Mouse (Mus musculus): ENCODE data around the gene Plekhh3. TPM values are rescaled to one million over a fixed set of nuclear protein-coding genes. Genes with fewer than 3 reads are reported as not detected.
A peak's percentile ranks its signal among the peaks of the same experiment; 100 is the strongest.

Gene Plekhh3
- polyA plus RNA-seq (2015; fragmentation: Nextera tagmentation; extraction: Ambion mirVana) = 27.2 and 28.7 TPM in 2 replicates

- H3K4me3 ChIP-seq (replicated peaks) = peak within 1 kb of the TSS; percentile 80
- no peaks in the 10 kb centered on the region for H3K9me3 ChIP-seq (replicated peaks)
- peak within 1 kb of the TSS; percentile 95 for H3K27ac ChIP-seq (replicated peaks)
- H3K4me1 ChIP-seq = peaks cover 79% of the 10 kb centered on the region
- peaks cover 44% of the 10 kb centered on the region for H3K27me3 ChIP-seq
- ATAC-seq (ENCODE audit: insufficient number of reproducible peaks, low FRiP score, low TSS enrichment, low read depth) = peak; percentile 95
- under 1% methylated on average over 49 of the region's 50 CpGs for WGBS
- peak within 1 kb of the TSS; percentile 81 for H3K9ac ChIP-seq
- H3K4me2 ChIP-seq (replicated peaks) = peak within 1 kb of the TSS; percentile 91
- peaks cover 18% of the 10 kb centered on the region for H3K36me3 ChIP-seq
These were observed at the start of gene Plekhh3 for GRCm38 (mm10) chr11:101170811-101171610. Gene Plekhh3, minus strand, starts transcription at chr11:101171351.

GRCm38 (mm10) chr11:101220853-101221252, 49.7 kb upstream of the Plekhh3 start:
- Histone ChIP-seq H3K4me1 (peaks cover 6% of the 10 kb centered on the region), H3K4me3 (replicated peaks) (no peak overlapping the region), H3K4me2 (replicated peaks) (no peak overlapping the region), H3K9me3 (replicated peaks) (no peaks in the 10 kb centered on the region), H3K27me3 (no peaks in the 10 kb centered on the region), H3K9ac (no peak overlapping the region), H3K36me3 (peaks cover 20% of the 10 kb centered on the region), H3K27ac (replicated peaks) (no peak overlapping the region)
- ATAC-seq (ENCODE audit: insufficient number of reproducible peaks, low FRiP score, low TSS enrichment, low read depth) = no peak
- WGBS = 50% methylated on average over 2 of the region's 2 CpGs

GRCm38 (mm10) chr11:101218436-101219055, 47.4 kb upstream of the Plekhh3 start:
- Histone ChIP-seq H3K27me3 (no peaks in the 10 kb centered on the region), H3K4me2 (replicated peaks) (no peak overlapping the region), H3K4me1 (no peaks in the 10 kb centered on the region), H3K4me3 (replicated peaks) (no peak overlapping the region), H3K9ac (no peak overlapping the region), H3K36me3 (peaks cover 41% of the 10 kb centered on the region), H3K27ac (replicated peaks) (no peak overlapping the region), H3K9me3 (replicated peaks) (no peaks in the 10 kb centered on the region)
- no peak for ATAC-seq (ENCODE audit: insufficient number of reproducible peaks, low FRiP score, low TSS enrichment, low read depth)
- WGBS = 77% methylated on average over 10 of the region's 10 CpGs

- H3K36me3 ChIP-seq = peaks cover 52% of the 10 kb centered on the region
- ATAC-seq (ENCODE audit: insufficient number of reproducible peaks, low FRiP score, low TSS enrichment, low read depth) = no peak
- 87% methylated on average over 5 of the region's 5 CpGs for WGBS
These were observed 45.8 kb upstream of the Plekhh3 start for GRCm38 (mm10) chr11:101216936-101217335.

GRCm38 (mm10) chr11:101211970-101212369, 40.8 kb upstream of the Plekhh3 start:
- H3K27me3 ChIP-seq = no peaks in the 10 kb centered on the region
- H3K4me2 ChIP-seq (replicated peaks) = no peak overlapping the region
- H3K27ac ChIP-seq (replicated peaks) = 0 out of 2 replicates have a peak overlapping the region, but pooled peaks have one; percentile 44
- WGBS = 35% methylated on average over 3 of the region's 3 CpGs
- no peak overlapping the region for H3K9ac ChIP-seq
- no peak overlapping the region for H3K4me3 ChIP-seq (replicated peaks)
- 0 out of 2 replicates have a peak, but pooled peaks have one; percentile 34 for ATAC-seq (ENCODE audit: insufficient number of reproducible peaks, low FRiP score, low TSS enrichment, low read depth)
- H3K9me3 ChIP-seq (replicated peaks) = no peaks in the 10 kb centered on the region
- no peaks in the 10 kb centered on the region for H3K4me1 ChIP-seq
- peaks cover 76% of the 10 kb centered on the region for H3K36me3 ChIP-seq

More at GRCm38 (mm10) chr11:101216936-101217335, 45.8 kb upstream of the Plekhh3 start:
- H3K9me3 ChIP-seq (replicated peaks) = no peaks in the 10 kb centered on the region
- H3K27me3 ChIP-seq = no peaks in the 10 kb centered on the region
- no peak overlapping the region for H3K4me2 ChIP-seq (replicated peaks)
- H3K9ac ChIP-seq = no peak overlapping the region
- no peak overlapping the region for H3K27ac ChIP-seq (replicated peaks)
- no peaks in the 10 kb centered on the region for H3K4me1 ChIP-seq
- no peak overlapping the region for H3K4me3 ChIP-seq (replicated peaks)

- H3K4me2 ChIP-seq (replicated peaks) = no peak overlapping the region
- H3K9me3 ChIP-seq (replicated peaks) = no peaks in the 10 kb centered on the region
- 28% methylated on average over 7 of the region's 7 CpGs for WGBS
- no peaks in the 10 kb centered on the region for H3K27me3 ChIP-seq
- H3K36me3 ChIP-seq = peaks cover 72% of the 10 kb centered on the region
- no peak overlapping the region for H3K27ac ChIP-seq (replicated peaks)
- H3K4me1 ChIP-seq = no peaks in the 10 kb centered on the region
- no peak for ATAC-seq (ENCODE audit: insufficient number of reproducible peaks, low FRiP score, low TSS enrichment, low read depth)
- no peak overlapping the region for H3K9ac ChIP-seq
- H3K4me3 ChIP-seq (replicated peaks) = no peak overlapping the region
These were observed 29.8 kb upstream of the Plekhh3 start for GRCm38 (mm10) chr11:101200986-101201385.

GRCm38 (mm10) chr11:101199555-101199954, 28.4 kb upstream of the Plekhh3 start:
- no peak overlapping the region for H3K27ac ChIP-seq (replicated peaks)
- no peaks in the 10 kb centered on the region for H3K4me1 ChIP-seq
- ATAC-seq (ENCODE audit: insufficient number of reproducible peaks, low FRiP score, low TSS enrichment, low read depth) = no peak
- no peak overlapping the region for H3K9ac ChIP-seq
- H3K36me3 ChIP-seq = peaks cover 74% of the 10 kb centered on the region
- no peak overlapping the region for H3K4me3 ChIP-seq (replicated peaks)
- 92% methylated on average over 3 of the region's 3 CpGs for WGBS
- H3K27me3 ChIP-seq = no peaks in the 10 kb centered on the region
- no peak overlapping the region for H3K4me2 ChIP-seq (replicated peaks)
- H3K9me3 ChIP-seq (replicated peaks) = no peaks in the 10 kb centered on the region

- peaks cover 69% of the 10 kb centered on the region for H3K36me3 ChIP-seq
- H3K9me3 ChIP-seq (replicated peaks) = no peaks in the 10 kb centered on the region
- H3K4me3 ChIP-seq (replicated peaks) = no peak overlapping the region
- no peak for ATAC-seq (ENCODE audit: insufficient number of reproducible peaks, low FRiP score, low TSS enrichment, low read depth)
- H3K4me2 ChIP-seq (replicated peaks) = no peak overlapping the region
- no peak overlapping the region for H3K9ac ChIP-seq
- H3K4me1 ChIP-seq = peaks cover 4% of the 10 kb centered on the region
- WGBS = 88% methylated on average over 8 of the region's 8 CpGs
- no peaks in the 10 kb centered on the region for H3K27me3 ChIP-seq
- H3K27ac ChIP-seq (replicated peaks) = no peak overlapping the region
These were observed 25.0 kb upstream of the Plekhh3 start for GRCm38 (mm10) chr11:101196175-101196574.

- H3K9me3 ChIP-seq (replicated peaks) = no peaks in the 10 kb centered on the region
- H3K4me3 ChIP-seq (replicated peaks) = no peak overlapping the region
- H3K27me3 ChIP-seq = no peaks in the 10 kb centered on the region
- no peak overlapping the region for H3K9ac ChIP-seq
- H3K4me1 ChIP-seq = peaks cover 10% of the 10 kb centered on the region
- ATAC-seq (ENCODE audit: insufficient number of reproducible peaks, low FRiP score, low TSS enrichment, low read depth) = no peak
- H3K36me3 ChIP-seq = peaks cover 65% of the 10 kb centered on the region
- H3K4me2 ChIP-seq (replicated peaks) = no peak overlapping the region
- H3K27ac ChIP-seq (replicated peaks) = no peak overlapping the region
- WGBS = 87% methylated on average over 8 of the region's 8 CpGs
These were observed 24.4 kb upstream of the Plekhh3 start for GRCm38 (mm10) chr11:101195571-101195970.

GRCm38 (mm10) chr11:101195101-101195500, 23.9 kb upstream of the Plekhh3 start:
- Histone ChIP-seq H3K27ac (replicated peaks) (no peak overlapping the region), H3K9me3 (replicated peaks) (no peaks in the 10 kb centered on the region), H3K4me1 (peaks cover 14% of the 10 kb centered on the region), H3K27me3 (no peaks in the 10 kb centered on the region), H3K4me2 (replicated peaks) (no peak overlapping the region), H3K4me3 (replicated peaks) (no peak overlapping the region), H3K9ac (no peak overlapping the region), H3K36me3 (peaks cover 61% of the 10 kb centered on the region)
- 82% methylated on average over 1 of the region's 1 CpGs for WGBS
- no peak for ATAC-seq (ENCODE audit: insufficient number of reproducible peaks, low FRiP score, low TSS enrichment, low read depth)

GRCm38 (mm10) chr11:101194643-101195042, 23.5 kb upstream of the Plekhh3 start:
- 81% methylated on average over 6 of the region's 6 CpGs for WGBS
- Histone ChIP-seq H3K4me2 (replicated peaks) (no peak overlapping the region), H3K4me1 (peaks cover 19% of the 10 kb centered on the region), H3K9ac (no peak overlapping the region), H3K4me3 (replicated peaks) (no peak overlapping the region), H3K27ac (replicated peaks) (no peak overlapping the region), H3K27me3 (no peaks in the 10 kb centered on the region), H3K36me3 (peaks cover 56% of the 10 kb centered on the region), H3K9me3 (replicated peaks) (no peaks in the 10 kb centered on the region)
- ATAC-seq (ENCODE audit: insufficient number of reproducible peaks, low FRiP score, low TSS enrichment, low read depth) = no peak
